Mouse (Mus musculus) kidney, adult 18-20 months (tissue): ENCODE data around the gene Ppef2.

Experiments used
- DNase-seq: peaks from one replicate; pipeline ENCODE4 v3.0.0; 2021

Ppef2 gene

GRCm38 (mm10) chr5:92256218-92256617 lies at the start of gene Ppef2:
Ppef2 (minus strand) TSS chr5:92256278.
- no peak for DNase-seq

GRCm38 (mm10) chr5:92304291-92304690 lies 48.2 kb upstream of the Ppef2 start:
- DNase-seq = no peak

- DNase-seq = no peak
Measured at GRCm38 (mm10) chr5:92302149-92302840, 46.2 kb upstream of the Ppef2 start.

GRCm38 (mm10) chr5:92294525-92294924 lies 38.4 kb upstream of the Ppef2 start:
- DNase-seq = no peak

GRCm38 (mm10) chr5:92291652-92292414 lies 35.8 kb upstream of the Ppef2 start:
- no peak for DNase-seq

GRCm38 (mm10) chr5:92287840-92288239 lies 31.8 kb upstream of the Ppef2 start:
- no peak for DNase-seq

- no peak for DNase-seq
Measured at GRCm38 (mm10) chr5:92283107-92283506, 27.0 kb upstream of the Ppef2 start.

- no peak for DNase-seq
Measured at GRCm38 (mm10) chr5:92282571-92282970, 26.5 kb upstream of the Ppef2 start.

GRCm38 (mm10) chr5:92278942-92279537 lies 23.0 kb upstream of the Ppef2 start:
- DNase-seq = no peak

GRCm38 (mm10) chr5:92277437-92278394 lies 21.6 kb upstream of the Ppef2 start, which contains the start of gene Naaa:
Naaa (minus strand) TSS chr5:92278170.
- DNase-seq = peak; percentile 93

- DNase-seq = no peak
Measured at GRCm38 (mm10) chr5:92270496-92270895, 14.4 kb upstream of the Ppef2 start.

- DNase-seq = no peak
Measured at GRCm38 (mm10) chr5:92263761-92264359, 7.8 kb upstream of the Ppef2 start.

GRCm38 (mm10) chr5:92262646-92263045 lies 6.6 kb upstream of the Ppef2 start:
- DNase-seq = no peak

GRCm38 (mm10) chr5:92254476-92254875 lies 1.6 kb downstream of the Ppef2 start:
- no peak for DNase-seq

- DNase-seq = no peak
Measured at GRCm38 (mm10) chr5:92252797-92253343, 3.2 kb downstream of the Ppef2 start.

- DNase-seq = no peak
Measured at GRCm38 (mm10) chr5:92252031-92252430, 4.0 kb downstream of the Ppef2 start.

- DNase-seq = no peak
Measured at GRCm38 (mm10) chr5:92248614-92249013, 7.5 kb downstream of the Ppef2 start.

GRCm38 (mm10) chr5:92245483-92245882 lies 10.6 kb downstream of the Ppef2 start:
- no peak for DNase-seq

GRCm38 (mm10) chr5:92244900-92245299 lies 11.2 kb downstream of the Ppef2 start:
- DNase-seq = no peak

- DNase-seq = no peak
Measured at GRCm38 (mm10) chr5:92240769-92241168, 15.3 kb downstream of the Ppef2 start.

- DNase-seq = peak; percentile 84
Measured at GRCm38 (mm10) chr5:92239333-92240232, 16.5 kb downstream of the Ppef2 start.
